ENCODE assay signal across 12 mouse cellular contexts in genomic region chr4:55451026-55451425, GRCm38 (mm10).
DNase-seq lines count a peak whose midpoint lies in the region; TF ChIP-seq lines count a peak whose summit lies in the region.
"Had no signal": no experiment of that assay in that cellular context is flagged by ENCODE, and none has a peak within 500 bp of the region (broad histone marks: within the 10 kb centered on the region; RNA-seq: fewer than 3 reads in every experiment).

No protein-coding gene starts in this region.

- no peaks in the 10 kb centered on the region for H3K9me3 ChIP-seq in CH12.LX (replicated peaks; ENCODE audit: low read length)
- H3K9me3 ChIP-seq: forebrain, embryonic 12.5 days had no signal

- no peak overlapping the region for H3K9ac ChIP-seq in CH12.LX (ENCODE audit: insufficient read depth, low read depth)
- H3K9ac ChIP-seq: forebrain, embryonic 12.5 days had no signal

- no peaks in the 10 kb centered on the region for H3K79me2 ChIP-seq in CH12.LX (replicated peaks; ENCODE audit: control insufficient read depth, extremely low read depth, insufficient read depth, poor library complexity, severe bottlenecking)

- TF ChIP-seq RAD21 in CH12.LX (IDR thresholded peaks at IDR 0.05; ENCODE audit: low read depth, low read length), result peak; percentile 91

- TF ChIP-seq POLR2A in CH12.LX (IDR thresholded peaks at IDR 0.05; ENCODE audit: low read depth, low read length), result no peak

- H3K27ac ChIP-seq in layer of hippocampus, adult 2 months, result no peak overlapping the region
- no peak overlapping the region for H3K27ac ChIP-seq in CH12.LX (ENCODE audit: insufficient read depth, low read depth)
- H3K27ac ChIP-seq: forebrain, embryonic 12.5 days had no signal

- no peaks in the 10 kb centered on the region for H3K27me3 ChIP-seq in CH12.LX (replicated peaks)
- H3K27me3 ChIP-seq: forebrain, embryonic 12.5 days had no signal

- peak; percentile 48 for TF ChIP-seq CTCF in layer of hippocampus, adult 2 months (conservative IDR thresholded peaks at IDR 0.05)
- peak; percentile 33 to 83; a peak in 3 of 4 replicates for TF ChIP-seq CTCF in CH12.LX (conservative IDR thresholded peaks at IDR 0.05 in 1 of 2, IDR thresholded peaks at IDR 0.05 in 1 of 2; ENCODE audit: low read depth in 2 of 2, low read length in 2 of 2)

- no peak for DNase-seq in layer of hippocampus, adult 2 months (ENCODE audit: low spot score in 2 of 2)
- no peak for DNase-seq in layer of hippocampus, adult 9-10 months (ENCODE audit: low spot score)
- DNase-seq in 416B (ENCODE audit: low read depth) (peak; percentile 36), CH12.LX (ENCODE audit: extremely low read depth) (peak; percentile 54)
- peak; percentile 3 for DNase-seq in embryo, embryonic 11.5 days (ENCODE audit: low read depth, low spot score)
- no peak for DNase-seq in yolk sac, embryonic 10.5 days (ENCODE audit: low spot score)
- no peak for DNase-seq in testis, postnatal 10 days (ENCODE audit: low spot score)
- DNase-seq: adrenal gland, adult 8-10 months; cerebellum, adult 9-11 months; lung, postnatal 4 days; right cerebral cortex, adult 18-20 months had no signal

- H3K36me3 ChIP-seq in CH12.LX (replicated peaks in 1 of 2; ENCODE audit: control insufficient read depth in 1 of 2, insufficient read depth in 1 of 2, low read length in 1 of 2), result no peaks in the 10 kb centered on the region
- H3K36me3 ChIP-seq: forebrain, embryonic 12.5 days had no signal

- H3K4me3 ChIP-seq in layer of hippocampus, adult 2 months, result no peak overlapping the region
- no peak overlapping the region for H3K4me3 ChIP-seq in CH12.LX (replicated peaks in 1 of 3; ENCODE audit: low read depth in 2 of 3, low read length in 2 of 3, poor library complexity in 1 of 3)
- H3K4me3 ChIP-seq: forebrain, embryonic 12.5 days had no signal

- H3K4me1 ChIP-seq in CH12.LX (ENCODE audit: control insufficient read depth in 1 of 2, insufficient read depth in 2 of 2), result peaks cover 0 to 10% of the 10 kb centered on the region in 2 experiments; a peak in 2 of 4 replicates
- H3K4me1 ChIP-seq: forebrain, embryonic 12.5 days had no signal

- in situ Hi-C loops in CH12.LX (cut with MboI; ENCODE audit: low pct_ligation_motif_present, low pct_unique_long_range_greater_than_20kb, low sequenced_read_pairs), result no loop called here

- no peak overlapping the region for H3K4me2 ChIP-seq in CH12.LX (ENCODE audit: insufficient read depth, low read depth, poor library complexity, severe bottlenecking)
- H3K4me2 ChIP-seq: forebrain, embryonic 12.5 days had no signal

- no peak for TF ChIP-seq EP300 in CH12.LX (IDR thresholded peaks at IDR 0.05; ENCODE audit: low read length)

- dilution Hi-C loops in CH12.LX (cut with MboI; ENCODE audit: extremely low pct_ligation_motif_present, extremely low pct_unique_long_range_greater_than_20kb, low sequenced_read_pairs), result no loop called here

TF ChIP-seq in CH12.LX, 34 proteins besides CTCF, POLR2A, EP300 and RAD21:
- TF ChIP-seq SMC3 (IDR thresholded peaks at IDR 0.05; ENCODE audit: low read depth, low read length), result peak; percentile 74
- no peak for TF ChIP-seq IRF4 (IDR thresholded peaks at IDR 0.05; ENCODE audit: low read depth, low read length)
- TF ChIP-seq MYC (IDR thresholded peaks at IDR 0.05; ENCODE audit: low read depth, low read length), result 0 out of 2 replicates have a peak, but pooled peaks have one; percentile 42
TF ChIP-seq in CH12.LX: peak in this region for 2.

Comparison
In these comparisons a context has a peak if more than half of its experiments do, and no peak if none do; other contexts are left out.
1. DNase-seq: peak in 416B (single experiment), CH12.LX (single experiment) and embryo, embryonic 11.5 days (single experiment); none in layer of hippocampus, adult 2 months (0 of 2), layer of hippocampus, adult 9-10 months (single experiment), yolk sac, embryonic 10.5 days (single experiment) and testis, postnatal 10 days (single experiment).